Mouse (Mus musculus): ENCODE measurements at regions not wholly inside any gene's neighbourhood (a gene's known extent, or its start where the extent isn't known, plus 50 kb on each side); places are given as distances from the start of the nearest gene placed in this dataset.

DNA sequence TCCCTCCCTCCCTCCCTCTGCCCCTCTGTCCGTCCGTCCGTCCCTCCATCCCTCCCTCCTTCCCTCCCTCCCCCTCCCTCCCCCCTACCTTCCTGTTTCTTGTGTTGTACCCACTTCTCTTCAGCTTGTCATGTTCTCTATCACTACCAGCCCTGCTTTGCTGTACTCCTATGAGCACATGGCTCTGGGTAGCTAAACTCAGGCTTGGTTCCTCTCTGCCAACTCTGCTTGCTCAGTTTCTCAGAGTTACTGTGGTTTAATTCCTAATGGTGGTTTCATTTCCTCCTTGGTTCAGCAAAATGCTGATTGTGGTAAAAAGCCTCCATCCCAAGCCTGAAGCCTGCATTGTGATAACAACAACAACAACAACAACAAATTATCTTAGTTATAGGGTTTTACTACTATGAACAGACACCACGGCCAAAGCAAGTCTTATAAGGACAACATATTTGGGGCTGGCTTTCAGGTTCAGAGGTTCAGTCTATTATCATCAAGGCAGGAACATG, 279.5 kb upstream of the Zfp703 start:
- TF ChIP-seq CTCF (IDR thresholded peaks at IDR 0.05; ENCODE audit: borderline replicate concordance, insufficient read depth, low read depth, low read length) (no peak), POLR2A (IDR thresholded peaks at IDR 0.05; ENCODE audit: borderline replicate concordance, insufficient read depth, low read length) (no peak)

All from cerebellum, adult 2 months (tissue).